Mouse (Mus musculus) thymus, adult 2 months (tissue): ENCODE data around the gene Fam83e.

ENCODE experiments used
- CTCF ChIP-seq: fragments of 200-500 bp; IDR thresholded peaks from 2 replicates; pipeline ENCODE4 v1.5.1; 2012; ENCODE audit warnings: mild to moderate bottlenecking, control low read depth, low read length, moderate library complexity, borderline replicate concordance; ENCODE audit not compliant: control insufficient read depth, poor library complexity, insufficient read depth; ENCODE audit errors: extremely low read depth
- POLR2A ChIP-seq: fragments of 200-500 bp; IDR thresholded peaks from 2 replicates; pipeline ENCODE4 v1.6.1; 2012; ENCODE audit warnings: mild to moderate bottlenecking, low read length, control low read depth, moderate library complexity; ENCODE audit not compliant: control insufficient read depth, poor library complexity, insufficient read depth; ENCODE audit errors: extremely low read depth

GRCm38 (mm10) chr7:45701072-45701471 is 19.9 kb upstream of the Fam83e start:
- TF ChIP-seq CTCF (no peak), POLR2A (no peak)
